Mouse (Mus musculus) cerebellum, adult (tissue): Measurements from ENCODE around the gene Kcnn4.

Experiments
- ATAC-seq: cut with Nextera tagmentation; 2 replicates; pipeline ENCODE4 v1.9.2; 2017; ENCODE audit warnings: mild to moderate bottlenecking, moderate library complexity, mixed read lengths; ENCODE audit not compliant: insufficient number of reproducible peaks, low FRiP score, low TSS enrichment

Gene Kcnn4

DNA sequence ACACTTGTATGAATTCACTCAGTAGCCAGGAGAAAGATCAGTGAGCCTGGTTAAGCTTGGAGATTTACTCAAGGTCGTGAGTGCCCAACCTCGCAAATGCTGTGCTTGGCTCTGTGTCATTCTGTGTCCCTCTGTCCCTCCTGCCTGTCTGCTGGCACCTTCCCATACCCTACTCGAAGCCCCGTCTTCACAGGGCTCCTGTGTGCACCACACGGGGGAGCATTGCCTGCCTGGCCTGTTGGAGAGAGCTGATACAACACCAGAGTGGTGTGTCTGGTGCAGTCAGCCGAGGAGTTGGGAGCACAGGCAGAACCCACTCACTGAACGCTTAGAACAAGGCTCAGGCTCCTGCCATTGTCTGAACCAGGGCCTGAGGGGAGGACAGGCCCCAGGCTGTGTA is 51.6 kb downstream of the Kcnn4 start:
- no peak for ATAC-seq

DNA sequence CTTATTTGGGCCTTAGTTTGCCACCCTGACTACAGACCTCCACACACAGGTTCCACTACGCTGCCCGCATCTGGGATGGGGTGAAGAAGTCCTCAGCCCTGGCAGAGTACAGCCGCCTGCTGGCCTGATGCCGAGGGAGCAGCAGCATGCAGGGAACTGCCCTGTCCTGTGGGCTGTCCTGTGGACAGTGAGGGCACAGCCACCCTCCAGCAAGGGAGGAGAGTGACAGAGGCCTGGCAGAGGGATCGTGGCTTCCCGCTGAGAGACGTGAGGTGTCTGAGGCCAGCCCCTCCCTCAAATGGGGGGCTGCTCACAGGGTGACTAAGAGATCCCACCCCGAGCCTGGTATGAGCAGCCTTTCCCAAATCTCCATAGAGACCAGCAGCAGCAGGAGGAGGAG is 52.2 kb downstream of the Kcnn4 start:
- ATAC-seq: no peak

DNA sequence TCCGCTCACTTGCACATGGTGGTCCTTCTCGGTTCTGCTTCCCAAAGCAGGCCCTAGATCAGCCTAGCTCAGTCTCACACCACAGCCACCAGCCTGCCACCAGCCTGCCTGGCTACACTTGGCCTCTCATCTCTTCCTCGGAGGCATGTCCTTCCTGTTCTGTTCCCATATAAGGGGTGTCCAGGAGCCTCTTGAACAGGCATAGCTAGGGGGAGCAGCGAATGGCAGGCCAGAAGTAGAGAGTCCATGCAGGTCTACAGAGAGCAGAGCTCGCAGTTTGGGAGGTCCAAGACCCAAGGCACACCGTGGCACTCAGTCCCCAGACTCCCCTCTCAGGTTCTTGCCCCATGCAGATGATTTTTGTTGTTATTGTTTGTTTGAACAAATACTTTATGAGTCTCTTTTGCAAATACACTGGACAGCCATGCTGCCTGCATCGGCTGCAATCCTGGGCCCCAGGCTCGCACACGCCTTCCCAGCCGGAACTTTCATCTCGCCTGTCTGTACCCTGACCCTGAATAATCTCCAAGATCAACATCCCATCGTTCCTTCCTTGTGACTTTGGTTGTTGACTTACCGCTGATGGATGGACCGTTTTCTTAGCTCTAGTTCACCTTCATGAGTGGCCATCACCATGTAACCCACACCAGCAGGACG is 53.2 kb downstream of the Kcnn4 start:
- ATAC-seq: no peak

DNA sequence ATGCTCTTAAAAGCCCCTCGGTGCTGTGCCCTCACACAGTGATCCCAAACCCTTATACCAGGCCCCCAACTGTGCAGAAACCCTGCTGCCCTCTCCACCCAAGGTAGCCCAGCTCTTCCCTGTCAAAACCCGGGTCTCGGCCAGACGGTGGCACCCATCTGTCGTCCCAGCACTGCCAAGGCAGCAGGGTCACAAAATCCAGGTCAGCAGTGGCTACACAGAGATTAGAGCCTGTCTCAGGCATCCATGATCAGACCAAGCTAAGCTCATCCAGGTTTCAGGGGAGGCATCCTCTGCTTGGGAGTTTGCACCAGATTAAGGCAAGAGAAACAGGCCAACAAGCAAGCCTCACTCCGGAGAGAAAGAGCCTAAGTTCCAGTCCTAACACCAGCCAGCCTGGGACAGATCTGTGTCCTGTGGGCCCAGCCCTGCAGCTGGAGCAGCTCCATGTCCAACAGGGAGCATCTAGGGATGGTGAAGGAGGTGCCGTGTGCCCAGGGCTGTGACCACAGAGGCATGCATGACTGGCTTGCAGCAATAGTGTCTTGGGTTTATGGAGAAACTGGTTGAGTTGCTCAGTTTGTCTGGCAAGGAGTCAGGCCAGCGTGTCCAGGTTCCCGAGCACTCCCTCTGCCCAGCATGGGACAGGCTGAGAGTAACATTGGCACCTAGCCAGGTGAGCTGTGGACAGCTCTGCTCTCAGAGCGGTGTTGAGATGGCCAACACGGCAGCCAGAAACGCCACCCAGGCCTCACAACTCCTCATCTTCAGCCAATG is 54.1 kb downstream of the Kcnn4 start:
- ATAC-seq: peak; percentile 53; the same call in 1 of the 2 replicates

DNA sequence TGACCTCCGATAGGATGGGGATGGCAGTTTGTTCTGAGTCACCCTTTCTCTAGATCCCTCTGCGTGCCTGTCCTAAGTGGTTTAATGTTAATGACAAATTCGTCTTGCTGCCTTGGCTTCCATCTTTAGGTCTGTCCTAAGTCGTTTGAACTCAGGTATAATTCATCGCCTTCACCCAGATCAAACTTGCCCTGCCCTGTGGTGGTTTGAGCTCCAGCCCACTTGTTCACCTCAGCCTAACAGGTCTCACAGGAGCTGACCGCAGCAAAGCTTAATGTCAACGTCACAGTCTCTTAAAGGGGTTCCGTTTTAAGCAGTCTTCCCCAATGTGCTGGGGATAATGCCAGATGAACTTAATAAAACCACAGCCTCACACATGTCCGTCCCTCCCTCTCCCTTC is 55.9 kb downstream of the Kcnn4 start:
- no peak for ATAC-seq

DNA sequence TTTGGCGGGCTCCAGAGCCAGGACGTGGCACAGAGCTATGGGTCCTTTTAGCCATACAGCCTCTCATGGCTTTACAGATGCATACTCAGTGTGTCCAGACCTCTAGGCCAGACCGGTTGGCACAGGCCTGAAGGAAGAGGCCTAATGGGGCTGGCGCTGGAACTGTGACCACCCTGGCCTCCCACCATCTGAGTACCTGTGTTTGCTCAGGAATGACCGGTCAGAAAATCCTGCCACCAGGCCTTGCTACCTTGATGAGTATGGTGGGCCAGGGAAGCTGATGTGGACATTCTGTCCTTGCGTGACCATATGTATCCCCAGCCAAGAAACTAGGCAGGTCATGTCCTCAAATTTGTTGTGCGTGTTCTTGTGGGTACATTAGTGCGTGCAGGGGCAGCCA is 57.1 kb downstream of the Kcnn4 start:
- ATAC-seq: no peak

DNA sequence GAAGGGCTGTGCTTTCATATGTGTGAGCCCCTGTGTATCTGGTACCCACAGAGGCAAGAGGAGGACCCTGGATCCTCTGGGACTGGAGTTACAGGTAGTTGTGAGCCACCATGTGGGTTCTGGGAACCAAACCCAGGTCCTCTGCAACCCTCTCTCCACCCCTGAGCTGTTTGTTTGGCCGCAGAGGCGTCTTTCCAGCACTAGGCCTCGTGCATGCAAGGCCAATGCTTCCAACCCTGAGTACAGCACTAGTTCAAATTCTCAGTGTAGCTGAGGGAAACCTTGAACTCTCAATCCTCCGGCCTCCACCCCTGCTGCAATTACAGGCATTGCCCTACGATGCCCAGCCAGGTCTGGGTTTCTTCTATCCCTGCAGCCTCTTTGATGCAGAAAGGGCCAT is 58.7 kb downstream of the Kcnn4 start:
- no peak for ATAC-seq

DNA sequence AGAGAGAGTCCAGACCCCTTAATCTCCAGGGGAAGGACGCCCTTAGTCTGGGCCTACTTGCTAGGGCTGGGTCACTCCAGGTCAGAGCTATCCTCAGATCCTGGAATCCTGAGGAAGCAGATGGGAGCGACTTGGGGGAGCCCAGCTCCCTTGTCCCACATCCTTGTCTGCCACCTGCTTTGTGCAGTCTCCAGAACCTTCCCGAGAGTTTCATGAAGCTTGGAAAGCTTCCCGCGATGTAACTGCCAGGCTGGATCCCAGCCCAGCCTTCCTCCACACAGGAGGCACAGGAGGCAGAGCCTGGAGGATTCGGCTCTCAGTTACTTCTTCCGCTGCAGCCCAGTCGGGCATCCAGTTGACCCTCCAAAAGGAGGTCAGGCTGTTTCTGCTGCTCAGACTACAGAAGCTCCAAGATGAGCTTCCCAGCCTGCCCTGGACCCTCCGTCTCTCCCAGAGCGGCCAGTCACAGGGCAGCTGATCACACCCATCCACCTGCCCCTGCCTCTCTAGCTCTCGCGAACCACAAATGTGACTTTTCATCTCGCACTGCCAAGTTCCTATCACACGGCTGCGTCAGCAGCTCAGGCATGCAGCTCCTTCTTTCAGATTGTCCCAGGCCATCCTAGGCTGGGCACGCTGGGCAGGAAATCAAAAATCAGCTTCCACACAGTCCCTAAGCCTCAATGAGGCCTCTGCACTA is 59.5 kb downstream of the Kcnn4 start:
- peak; percentile 85 for ATAC-seq

DNA sequence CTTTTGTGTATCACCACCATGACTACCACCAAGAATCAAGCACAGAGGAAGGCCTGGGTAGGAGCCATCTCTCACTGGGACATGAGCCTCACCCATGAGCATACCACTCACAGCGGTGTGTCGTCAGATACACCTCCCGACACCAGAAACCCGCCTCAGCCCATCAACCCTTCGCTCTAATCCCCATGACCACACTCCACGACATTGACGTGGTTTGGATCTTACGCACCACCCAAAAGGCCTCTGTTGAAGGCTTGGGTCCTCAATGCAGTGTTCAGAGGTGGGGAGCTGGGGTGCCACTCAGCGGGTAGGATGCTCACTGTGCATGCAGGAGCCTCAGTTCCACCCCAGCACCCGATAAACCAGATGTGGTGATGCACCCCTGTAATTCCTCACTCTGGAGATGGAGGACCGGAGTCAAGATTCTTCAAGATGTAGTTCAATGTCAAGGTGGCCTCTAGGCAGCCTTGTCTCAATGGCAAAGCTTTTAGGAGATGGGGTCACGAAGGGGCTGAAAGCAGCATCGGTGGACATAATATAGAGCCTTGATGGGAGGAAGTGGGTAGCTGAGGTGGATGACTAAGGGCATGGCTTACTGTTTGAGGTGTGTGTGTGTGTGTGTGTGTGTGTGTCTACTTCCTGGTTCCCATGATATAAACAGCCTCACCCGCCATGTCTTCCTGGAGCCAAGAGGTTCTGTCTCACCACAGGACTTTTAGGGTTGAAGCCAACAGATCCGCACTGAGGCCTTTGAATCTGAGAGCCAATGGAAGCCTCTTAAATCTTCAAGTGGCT is 60.7 kb downstream of the Kcnn4 start:
- ATAC-seq: no peak

DNA sequence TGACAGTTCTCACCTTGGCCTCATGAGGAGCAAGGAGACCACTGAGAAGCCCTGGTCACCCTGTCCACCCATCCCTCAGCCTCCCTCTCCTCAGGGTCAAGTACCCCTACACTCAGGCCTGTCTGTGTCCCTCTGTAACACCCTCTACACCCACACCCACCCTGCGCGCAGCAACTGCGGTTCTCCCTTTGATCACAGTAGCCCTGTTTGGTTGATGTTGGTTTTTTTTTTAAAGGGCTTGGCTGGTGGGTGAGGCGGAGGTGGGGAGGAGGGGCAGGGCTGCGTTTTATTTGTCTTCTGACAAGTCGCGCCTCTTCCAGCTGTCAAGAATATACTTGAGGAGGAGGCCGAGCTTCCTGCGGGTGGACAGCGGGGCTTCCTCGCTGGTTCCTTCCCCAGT is 61.6 kb downstream of the Kcnn4 start:
- ATAC-seq: no peak

DNA sequence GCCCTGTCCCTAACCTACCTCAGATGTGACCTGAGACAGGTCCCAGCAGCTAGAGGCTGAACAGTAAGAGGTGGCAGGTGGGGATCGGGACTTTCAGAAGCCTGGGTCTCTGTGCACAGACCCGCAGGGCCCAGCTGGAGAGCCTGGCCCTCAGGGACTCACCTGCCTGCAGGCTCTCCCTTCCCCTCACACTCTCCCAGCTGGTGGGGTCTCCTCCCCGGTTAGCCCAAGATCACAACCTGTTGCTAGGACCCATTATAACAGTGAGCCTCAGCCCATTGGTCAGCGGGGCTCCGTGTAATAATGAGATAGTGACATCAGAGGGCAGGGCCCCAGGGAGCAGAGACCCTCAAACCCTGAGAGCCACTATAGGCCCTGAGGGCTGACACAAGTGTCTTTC is 65.2 kb downstream of the Kcnn4 start:
- no peak for ATAC-seq
